In the genomic region with DNA sequence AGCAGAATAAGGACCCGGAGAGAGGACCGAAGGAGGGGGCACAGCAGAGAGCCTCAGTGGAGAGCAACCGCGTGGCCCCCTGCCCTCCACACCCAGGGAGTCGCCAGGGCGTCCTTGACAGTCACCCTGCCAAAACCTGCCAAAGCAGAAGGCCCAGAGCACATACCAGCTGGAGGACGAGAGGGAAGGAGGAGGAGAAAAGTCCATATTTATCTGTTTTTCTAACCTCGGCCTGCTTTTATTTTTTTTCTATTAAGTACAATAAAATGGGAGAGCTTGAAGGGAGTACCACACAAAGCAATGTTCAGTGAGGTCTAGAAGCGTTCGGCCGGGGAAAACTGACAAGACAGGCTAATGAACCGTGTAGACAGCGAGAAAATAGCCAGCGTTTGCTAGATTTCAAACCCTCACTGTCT, we compare ENCODE assay signal across 9 mouse cellular contexts. TPM values are rescaled to one million over a fixed set of nuclear protein-coding genes. Genes with fewer than 3 reads are reported as not detected.
DNase-seq lines count a peak whose midpoint lies in the region; ATAC-seq and TF ChIP-seq lines count a peak whose summit lies in the region.
"Had no signal": no experiment of that assay in that cellular context is flagged by ENCODE, and none has a peak within 500 bp of the region (broad histone marks: within the 10 kb centered on the region; RNA-seq: fewer than 3 reads in every experiment).

No protein-coding gene starts in this region.

- peaks cover 25% of the 10 kb centered on the region for H3K4me1 ChIP-seq in liver, embryonic 11.5 days (replicated peaks; ENCODE audit: control insufficient read depth, insufficient read depth, low read length)
- H3K4me1 ChIP-seq in liver, postnatal 0 days (ENCODE audit: insufficient read depth): no peaks in the 10 kb centered on the region
- H3K4me1 ChIP-seq in heart, embryonic 11.5 days (ENCODE audit: control insufficient read depth, insufficient read depth, low read length): peaks cover 49% of the 10 kb centered on the region
- peaks cover 10% of the 10 kb centered on the region; the same call in 1 of the 2 replicates for H3K4me1 ChIP-seq in limb, embryonic 11.5 days (ENCODE audit: control insufficient read depth, insufficient read depth, low read length)

- peak overlapping the region; percentile 19; the same call in 1 of the 2 replicates for H3K27ac ChIP-seq in liver, embryonic 11.5 days (ENCODE audit: low read depth, low read length)
- H3K27ac ChIP-seq in liver, postnatal 0 days (ENCODE audit: low read depth): no peak overlapping the region
- peak overlapping the region; percentile 70 for H3K27ac ChIP-seq in heart, embryonic 11.5 days (ENCODE audit: low read depth, low read length)
- H3K27ac ChIP-seq in limb, embryonic 11.5 days (replicated peaks; ENCODE audit: low read depth, low read length): no peak overlapping the region

- peak overlapping the region; percentile 51 for H3K9ac ChIP-seq in liver, embryonic 11.5 days (ENCODE audit: low read depth, low read length)
- H3K9ac ChIP-seq in liver, postnatal 0 days (replicated peaks): no peak overlapping the region
- H3K9ac ChIP-seq in heart, embryonic 11.5 days (ENCODE audit: low read depth, low read length): peak overlapping the region; percentile 63
- peak overlapping the region; percentile 39; the same call in 1 of the 2 replicates for H3K9ac ChIP-seq in limb, embryonic 11.5 days (ENCODE audit: low read length)

- 0 out of 2 replicates have a peak, but pooled peaks cover 2% of the 10 kb centered on the region for H3K36me3 ChIP-seq in liver, embryonic 11.5 days (ENCODE audit: control insufficient read depth, insufficient read depth, low read length)
- 0 out of 2 replicates have a peak, but pooled peaks cover 4% of the 10 kb centered on the region for H3K36me3 ChIP-seq in liver, postnatal 0 days (replicated peaks; ENCODE audit: insufficient read depth, low read length)
- peaks cover 2% of the 10 kb centered on the region; the same call in 1 of the 2 replicates for H3K36me3 ChIP-seq in heart, embryonic 11.5 days (ENCODE audit: control insufficient read depth, insufficient read depth, low read length)
- H3K36me3 ChIP-seq in limb, embryonic 11.5 days (ENCODE audit: control insufficient read depth, insufficient read depth, low read length): no peaks in the 10 kb centered on the region

- H3K4me3 ChIP-seq in liver, embryonic 11.5 days (ENCODE audit: low read depth, low read length): peak overlapping the region; percentile 30
- H3K4me3 ChIP-seq in liver, postnatal 0 days (ENCODE audit: low read depth, low read length): no peak overlapping the region
- H3K4me3 ChIP-seq in heart, embryonic 11.5 days (ENCODE audit: low read depth, low read length): peak overlapping the region; percentile 23
- no peak overlapping the region for H3K4me3 ChIP-seq in limb, embryonic 11.5 days (ENCODE audit: low read depth, low read length)
- H3K4me3 ChIP-seq: erythroblast, embryonic 14.5 days had no signal

- H3K9me3 ChIP-seq in liver, embryonic 11.5 days (ENCODE audit: control insufficient read depth, low read length): no peaks in the 10 kb centered on the region
- H3K9me3 ChIP-seq in liver, postnatal 0 days (ENCODE audit: low read length): no peaks in the 10 kb centered on the region
- no peaks in the 10 kb centered on the region for H3K9me3 ChIP-seq in heart, embryonic 11.5 days (replicated peaks; ENCODE audit: control insufficient read depth, low read length)
- no peaks in the 10 kb centered on the region for H3K9me3 ChIP-seq in limb, embryonic 11.5 days (ENCODE audit: control insufficient read depth, low read length)

- no peak for ATAC-seq in liver, embryonic 11.5 days (replicated peaks; ENCODE audit: low FRiP score)
- ATAC-seq in liver, postnatal 0 days: no peak
- ATAC-seq in heart, embryonic 11.5 days (replicated peaks; ENCODE audit: insufficient number of reproducible peaks, low FRiP score, low TSS enrichment): no peak
- no peak for ATAC-seq in limb, embryonic 11.5 days (ENCODE audit: insufficient number of reproducible peaks, low FRiP score, low TSS enrichment, low read depth)

- H3K27me3 ChIP-seq in liver, embryonic 11.5 days (replicated peaks; ENCODE audit: control insufficient read depth, insufficient read depth, low read length): no peaks in the 10 kb centered on the region
- peaks cover 5% of the 10 kb centered on the region; the same call in 1 of the 2 replicates for H3K27me3 ChIP-seq in liver, postnatal 0 days (ENCODE audit: insufficient read depth, low read length)
- H3K27me3 ChIP-seq in heart, embryonic 11.5 days (ENCODE audit: control insufficient read depth, insufficient read depth, low read length): no peaks in the 10 kb centered on the region
- H3K27me3 ChIP-seq in limb, embryonic 11.5 days (ENCODE audit: control insufficient read depth, insufficient read depth, low read length): peaks cover 20% of the 10 kb centered on the region

- no peak for TF ChIP-seq EP300 in liver, postnatal 0 days (IDR thresholded peaks at IDR 0.05; ENCODE audit: low read depth)

- peak overlapping the region; percentile 55 for H3K4me2 ChIP-seq in liver, embryonic 11.5 days
- H3K4me2 ChIP-seq in liver, postnatal 0 days (ENCODE audit: low read depth, low read length): no peak overlapping the region
- H3K4me2 ChIP-seq in heart, embryonic 11.5 days: peak overlapping the region; percentile 81
- H3K4me2 ChIP-seq in limb, embryonic 11.5 days (ENCODE audit: low read depth, severe bottlenecking): peak overlapping the region; percentile 34; the same call in 1 of the 2 replicates

- peak; percentile 42 for DNase-seq in liver, embryonic 11.5 days (ENCODE audit: low spot score)
- DNase-seq in liver, postnatal 0 days: no peak
- peak; percentile 73 to 77 for DNase-seq in cerebellum, postnatal 10 days
- DNase-seq in limb, embryonic 11.5 days (ENCODE audit: low spot score): no peak
- peak; percentile 59 for DNase-seq in testis, postnatal 10 days (ENCODE audit: low spot score)
- DNase-seq in thymus, postnatal 14 days: no peak
- DNase-seq in thymus, postnatal 10 days (ENCODE audit: low spot score in 2 of 2): no peak

- no peak for TF ChIP-seq CTCF in liver, postnatal 0 days (IDR thresholded peaks at IDR 0.05; ENCODE audit: low read depth)

- WGBS in liver, embryonic 11.5 days: 32% methylated on average over 14 of the region's 14 CpGs
- 53% methylated on average over 14 of the region's 14 CpGs for WGBS in liver, postnatal 0 days (ENCODE audit: insufficient replicate concordance)
- 8% methylated on average over 14 of the region's 14 CpGs for WGBS in heart, embryonic 11.5 days (ENCODE audit: insufficient replicate concordance)
- 8% methylated on average over 14 of the region's 14 CpGs for WGBS in limb, embryonic 11.5 days

RNA-seq across cellular contexts. Expression of a gene that starts 8.4 kb away (rescaled TPM):
- polyA plus RNA-seq in liver, embryonic 11.5 days (2014; fragmentation: Nextera tagmentation; extraction: Ambion mirVana): 44.7 and 46.6 TPM in 2 replicates
- polyA plus RNA-seq in liver, postnatal 0 days (2015; fragmentation: Nextera tagmentation; extraction: Ambion mirVana): 6.7 TPM in 2 replicates
- 72.8 and 89.0 TPM in 2 replicates for polyA plus RNA-seq in heart, embryonic 11.5 days (2014; fragmentation: Nextera tagmentation; extraction: Ambion mirVana)
- polyA plus RNA-seq in limb, embryonic 11.5 days (2014; fragmentation: Nextera tagmentation; extraction: Ambion mirVana): 69.8 and 85.0 TPM in 2 replicates

Comparison
In these comparisons a context has a peak if more than half of its experiments do, and no peak if none do; other contexts are left out.
1. DNase-seq: peak in liver, embryonic 11.5 days (single experiment), cerebellum, postnatal 10 days (2 of 2) and testis, postnatal 10 days (single experiment); none in liver, postnatal 0 days (single experiment), limb, embryonic 11.5 days (single experiment), thymus, postnatal 14 days (single experiment) and thymus, postnatal 10 days (0 of 2).
2. H3K27ac ChIP-seq: peak in liver, embryonic 11.5 days (single experiment) and heart, embryonic 11.5 days (single experiment); none in liver, postnatal 0 days (single experiment) and limb, embryonic 11.5 days (single experiment).
3. H3K4me3 ChIP-seq: peak in liver, embryonic 11.5 days (single experiment) and heart, embryonic 11.5 days (single experiment); none in liver, postnatal 0 days (single experiment) and limb, embryonic 11.5 days (single experiment).